Mouse (Mus musculus) midbrain, embryonic 11.5 days (tissue): ENCODE measurements at regions not wholly inside any gene's neighbourhood (a gene's known extent, or its start where the extent isn't known, plus 50 kb on each side); places are given as distances from the start of the nearest gene placed in this dataset.

ENCODE experiments used
- ATAC-seq: fragments of 200-750 bp; cut with Nextera tagmentation; 2 replicates; pipeline ENCODE4 v1.8.0; 2017; ENCODE audit warnings: moderate TSS enrichment, moderate library complexity; ENCODE audit not compliant: low FRiP score
- DNase-seq: peaks from one replicate; pipeline ENCODE4 v3.0.0; 2015; ENCODE audit warnings: low spot score; ENCODE audit errors: missing footprints
- H3K27ac ChIP-seq: fragments of 300-500 bp; sonication (generic); 2 replicates; pipeline ENCODE4 v1.5.1; 2014; ENCODE audit warnings: low read depth, low read length
- H3K27me3 ChIP-seq: fragments of 300-500 bp; sonication (generic); 2 replicates; pipeline ENCODE4 v1.6.1; 2014; ENCODE audit warnings: mild to moderate bottlenecking, low read length, moderate library complexity, mixed read lengths; ENCODE audit not compliant: control insufficient read depth, insufficient read depth
- H3K36me3 ChIP-seq: fragments of 300-500 bp; sonication (generic); 2 replicates; pipeline ENCODE4 v1.6.1; 2014; ENCODE audit warnings: mild to moderate bottlenecking, low read length, moderate library complexity, mixed read lengths; ENCODE audit not compliant: control insufficient read depth, insufficient read depth
- H3K4me1 ChIP-seq: fragments of 300-500 bp; sonication (generic); 2 replicates; pipeline ENCODE4 v1.6.1; 2014; ENCODE audit warnings: low read length; ENCODE audit not compliant: control insufficient read depth, insufficient read depth
- H3K4me2 ChIP-seq: fragments of 300-500 bp; sonication (generic); 2 replicates; pipeline ENCODE4 v1.6.1; 2014; ENCODE audit warnings: mild to moderate bottlenecking, moderate library complexity
- H3K4me3 ChIP-seq: fragments of 300-500 bp; sonication (generic); 2 replicates; pipeline ENCODE4 v1.5.1; 2014; ENCODE audit warnings: low read depth, low read length
- H3K9ac ChIP-seq: fragments of 300-500 bp; sonication (generic); 2 replicates; pipeline ENCODE4 v1.6.1; 2014; ENCODE audit warnings: low read length
- H3K9me3 ChIP-seq: fragments of 300-500 bp; sonication (generic); 2 replicates; pipeline ENCODE4 v1.6.1; 2016; ENCODE audit warnings: low read length; ENCODE audit not compliant: control insufficient read depth
- WGBS: fragments of 180-500 bp; shearing (Covaris S2); extraction: QIAGEN DNeasy Blood & Tissue Kit; methylation state at CpG from one replicate; pipeline ENCODE4 v1.1.7; 2014; 5-methylcytosine and 5-hydroxymethylcytosine counted together

DNA sequence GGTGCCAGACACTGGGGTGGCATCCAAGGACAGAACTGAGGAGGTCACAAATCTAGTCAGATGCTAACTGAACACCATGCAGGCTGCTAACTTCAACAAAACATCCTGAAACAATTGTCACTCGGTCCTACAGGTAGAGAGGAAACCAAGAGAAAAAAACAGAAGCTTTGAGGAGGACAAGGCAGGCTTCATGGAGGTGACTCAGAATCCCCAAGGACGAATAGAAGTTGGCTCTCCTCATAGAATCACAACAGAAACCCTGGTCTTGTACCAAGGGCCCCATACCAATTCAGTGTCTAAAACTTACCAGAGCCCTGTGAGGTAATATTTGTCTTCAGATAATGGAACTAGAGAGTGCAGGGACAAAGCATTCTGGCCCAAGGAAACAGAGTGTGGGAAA, 206.1 kb upstream of the Tle3 start:
- Histone ChIP-seq H3K9ac (no peak overlapping the region), H3K36me3 (no peaks in the 10 kb centered on the region), H3K27me3 (no peaks in the 10 kb centered on the region), H3K27ac (no peak overlapping the region), H3K9me3 (no peaks in the 10 kb centered on the region), H3K4me1 (peaks cover 26% of the 10 kb centered on the region), H3K4me3 (no peak overlapping the region), H3K4me2 (no peak overlapping the region)
- DNase-seq = peak; percentile 62
- ATAC-seq = no peak
- WGBS = 81% methylated on average over 2 of the region's 2 CpGs

DNA sequence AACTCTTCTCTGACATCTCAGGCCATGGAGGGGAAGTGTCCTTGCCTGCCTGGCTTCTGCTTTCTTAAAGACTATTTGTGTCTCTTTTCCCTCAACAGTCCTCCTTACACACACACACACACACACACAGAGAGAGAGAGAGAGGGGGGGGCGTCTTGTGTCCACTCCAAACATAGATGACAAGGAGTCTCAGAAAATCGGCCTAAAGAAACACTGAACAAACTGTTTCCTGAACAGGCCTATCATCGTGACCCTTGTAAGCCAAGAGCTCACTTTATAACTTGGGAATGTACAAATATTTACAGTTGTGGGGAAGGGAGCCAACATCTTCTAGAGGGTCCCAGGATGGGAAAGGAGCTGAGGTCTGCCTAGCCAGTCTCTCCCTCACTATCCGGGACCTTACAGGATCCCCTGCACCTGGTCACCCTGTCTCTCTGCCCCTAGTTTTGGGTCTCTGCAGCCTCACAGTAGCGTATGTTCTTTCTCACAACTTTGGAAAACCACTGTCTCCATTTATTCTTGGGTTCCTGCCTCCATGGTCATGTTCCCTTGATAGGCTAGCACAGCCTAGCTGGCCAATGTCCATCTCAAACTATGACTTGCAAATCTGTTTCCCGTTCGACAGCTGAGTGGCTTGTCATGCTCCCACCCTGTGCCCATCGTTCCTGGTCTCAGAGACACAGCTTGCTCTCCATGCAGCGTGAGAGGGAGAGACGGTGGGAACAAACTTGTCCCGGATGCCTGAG, 204.9 kb upstream of the Tle3 start:
- 82% methylated on average over 11 of the region's 11 CpGs for WGBS
- DNase-seq = no peak
- Histone ChIP-seq H3K9me3 (no peaks in the 10 kb centered on the region), H3K27ac (no peak overlapping the region), H3K27me3 (no peaks in the 10 kb centered on the region), H3K4me3 (no peak overlapping the region), H3K9ac (no peak overlapping the region), H3K4me2 (no peak overlapping the region), H3K36me3 (no peaks in the 10 kb centered on the region), H3K4me1 (peaks cover 26% of the 10 kb centered on the region)
- ATAC-seq = no peak

DNA sequence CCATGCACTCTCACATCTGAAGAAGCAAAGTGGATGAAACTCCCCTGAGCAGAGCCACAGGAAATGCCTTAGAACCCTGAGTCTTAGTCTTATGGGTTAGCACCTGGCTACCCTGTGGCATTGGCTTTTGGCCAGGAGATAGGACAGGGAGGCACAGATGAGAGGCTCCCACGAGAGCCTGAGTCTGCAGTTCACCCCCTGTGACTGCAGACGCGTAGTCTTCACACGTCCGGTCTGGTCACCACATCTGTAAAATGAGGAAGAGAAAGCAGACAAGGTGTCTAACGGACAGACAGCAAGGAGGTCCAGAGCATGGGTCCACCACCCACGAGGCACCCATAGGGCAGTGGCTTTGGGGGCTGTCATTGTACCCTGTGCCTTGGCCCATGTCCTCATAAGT, 203.2 kb upstream of the Tle3 start:
- Histone ChIP-seq H3K4me2 (no peak overlapping the region), H3K27me3 (no peaks in the 10 kb centered on the region), H3K27ac (no peak overlapping the region), H3K9me3 (no peaks in the 10 kb centered on the region), H3K4me1 (peaks cover 13% of the 10 kb centered on the region), H3K4me3 (no peak overlapping the region), H3K9ac (no peak overlapping the region), H3K36me3 (no peaks in the 10 kb centered on the region)
- DNase-seq (peak; percentile 21), ATAC-seq (no peak)
- WGBS = 90% methylated on average over 7 of the region's 7 CpGs

DNA sequence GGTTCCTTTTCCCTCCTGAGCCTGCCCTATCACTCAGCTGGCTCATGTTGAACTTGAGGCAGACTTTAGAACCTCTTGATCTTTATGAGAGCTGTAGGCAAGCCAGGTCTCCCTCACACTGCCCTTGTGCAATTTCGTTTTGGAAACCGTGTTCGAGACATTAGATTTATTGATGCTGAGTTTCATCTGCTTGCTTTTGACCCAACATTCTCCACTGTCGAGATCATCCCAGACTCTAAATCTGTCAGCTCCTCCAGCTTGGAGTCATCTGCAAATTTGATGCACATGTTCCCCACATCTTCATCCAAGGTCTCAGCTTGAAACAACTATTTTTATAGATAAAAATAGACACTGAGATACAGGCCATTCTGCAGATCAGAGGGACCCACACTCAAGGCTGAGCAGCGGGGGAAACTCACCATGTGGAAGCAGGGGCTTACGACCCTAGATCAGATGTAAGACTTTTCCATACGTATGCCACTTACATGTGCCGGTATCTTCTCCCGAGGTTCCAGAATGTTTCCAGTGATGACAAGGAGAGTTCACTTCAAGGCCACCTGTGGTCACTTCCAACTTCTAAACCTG, 202.6 kb upstream of the Tle3 start:
- Histone ChIP-seq H3K27me3 (no peaks in the 10 kb centered on the region), H3K9ac (no peak overlapping the region), H3K4me1 (peaks cover 7% of the 10 kb centered on the region), H3K9me3 (no peaks in the 10 kb centered on the region), H3K27ac (no peak overlapping the region), H3K4me2 (no peak overlapping the region), H3K4me3 (no peak overlapping the region), H3K36me3 (no peaks in the 10 kb centered on the region)
- WGBS = 82% methylated on average over 9 of the region's 9 CpGs
- ATAC-seq (no peak), DNase-seq (peak; percentile 41)

DNA sequence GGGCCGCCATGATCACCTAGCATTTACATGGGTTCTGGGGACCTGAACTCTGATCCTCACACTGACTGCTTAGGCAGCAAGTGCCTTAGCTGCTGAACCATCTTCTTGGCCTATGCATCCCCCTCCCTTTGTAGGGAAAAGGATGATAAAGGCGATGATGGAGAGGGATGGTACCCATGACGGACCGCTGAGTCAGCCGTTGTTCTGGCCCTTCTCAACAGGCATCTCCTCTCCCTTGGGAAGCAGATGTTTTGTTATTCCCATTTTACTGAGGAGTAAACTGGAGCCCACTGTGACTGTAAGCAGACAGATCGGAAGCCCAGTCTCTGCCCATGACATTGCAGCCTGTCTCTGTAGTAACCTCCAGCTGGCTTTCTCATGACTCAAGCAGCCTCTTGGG, 201.2 kb upstream of the Tle3 start:
- Histone ChIP-seq H3K9ac (no peak overlapping the region), H3K27me3 (no peaks in the 10 kb centered on the region), H3K4me2 (no peak overlapping the region), H3K4me3 (no peak overlapping the region), H3K36me3 (no peaks in the 10 kb centered on the region), H3K9me3 (no peaks in the 10 kb centered on the region), H3K27ac (no peak overlapping the region), H3K4me1 (no peaks in the 10 kb centered on the region)
- no peak for ATAC-seq
- 92% methylated on average over 6 of the region's 6 CpGs for WGBS
- peak; percentile 77 for DNase-seq

DNA sequence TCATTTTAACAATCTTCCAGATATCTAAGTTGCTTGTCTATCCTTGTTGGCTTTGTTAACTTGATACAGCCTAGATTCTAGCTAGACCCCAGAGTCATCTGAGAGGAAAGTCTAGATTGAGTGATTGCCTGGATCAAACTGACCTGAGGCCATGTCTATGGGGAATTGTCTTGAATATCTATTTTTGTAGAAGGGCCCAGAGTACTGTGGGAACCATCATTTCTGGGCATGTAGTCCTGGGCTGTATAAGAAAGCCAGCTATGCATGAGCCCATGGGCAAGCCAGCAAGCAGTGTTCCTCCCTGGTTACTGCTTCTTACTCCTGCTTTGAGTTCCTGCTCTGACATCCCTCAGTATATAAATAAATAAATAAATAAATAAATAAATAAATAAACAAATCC, 199.7 kb upstream of the Tle3 start:
- Histone ChIP-seq H3K9ac (no peak overlapping the region), H3K36me3 (no peaks in the 10 kb centered on the region), H3K27me3 (no peaks in the 10 kb centered on the region)

DNA sequence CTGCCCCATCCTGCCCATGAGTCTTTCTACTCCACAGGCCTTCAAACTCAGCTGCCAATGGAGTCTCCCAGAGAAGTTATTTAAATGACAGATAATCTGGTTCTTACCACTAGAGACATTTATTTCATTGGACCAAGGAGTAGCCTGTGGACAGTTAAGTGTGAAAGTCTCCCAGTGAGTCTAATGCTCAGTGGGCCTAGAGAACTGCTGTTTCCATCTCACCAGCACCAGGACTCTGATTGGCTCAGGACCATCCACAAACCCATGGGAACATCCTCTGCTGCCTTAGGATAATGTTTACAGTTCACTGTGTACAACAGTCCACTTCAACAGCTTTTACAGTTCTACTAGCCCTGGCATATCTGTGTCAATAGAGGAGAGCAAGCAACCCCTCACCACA, 198.6 kb upstream of the Tle3 start:
- Histone ChIP-seq H3K9ac (no peak overlapping the region), H3K27me3 (no peaks in the 10 kb centered on the region), H3K4me2 (no peak overlapping the region), H3K4me3 (no peak overlapping the region), H3K9me3 (no peaks in the 10 kb centered on the region), H3K4me1 (no peaks in the 10 kb centered on the region), H3K27ac (no peak overlapping the region), H3K36me3 (no peaks in the 10 kb centered on the region)
- DNase-seq (peak; percentile 77), ATAC-seq (no peak)

More for the DNA sequence above, 199.7 kb upstream of the Tle3 start:
- DNase-seq (peak; percentile 77), ATAC-seq (no peak)
- H3K27ac ChIP-seq = no peak overlapping the region
- no peak overlapping the region for H3K4me2 ChIP-seq
- no peaks in the 10 kb centered on the region for H3K9me3 ChIP-seq
- no peak overlapping the region for H3K4me3 ChIP-seq
- H3K4me1 ChIP-seq = no peaks in the 10 kb centered on the region

DNA sequence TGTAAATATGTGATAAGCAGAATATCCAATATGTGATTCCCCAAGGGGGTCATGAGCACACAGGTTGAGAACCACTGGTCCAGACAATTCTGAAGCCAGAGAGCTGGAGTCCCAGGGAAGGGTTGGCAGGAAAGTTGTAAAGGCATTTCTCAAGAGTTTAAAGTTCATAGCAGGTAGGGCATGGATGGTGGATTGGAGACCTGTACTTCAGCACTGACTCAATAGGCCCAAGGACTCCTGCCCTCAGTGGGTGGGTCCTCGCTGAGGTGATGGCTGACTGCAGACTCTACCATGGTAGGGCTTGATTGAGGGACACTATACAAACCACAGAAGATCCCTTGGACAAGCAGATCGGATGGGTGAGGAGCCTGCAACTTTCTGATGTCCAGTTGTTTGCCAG, 196.8 kb upstream of the Tle3 start:
- no peaks in the 10 kb centered on the region for H3K4me1 ChIP-seq
- 90% methylated on average over 2 of the region's 2 CpGs for WGBS
- no peaks in the 10 kb centered on the region for H3K27me3 ChIP-seq
- no peak overlapping the region for H3K4me3 ChIP-seq
- ATAC-seq (no peak), DNase-seq (no peak)
- H3K9ac ChIP-seq = no peak overlapping the region
- no peak overlapping the region for H3K4me2 ChIP-seq
- no peaks in the 10 kb centered on the region for H3K9me3 ChIP-seq
- H3K36me3 ChIP-seq = no peaks in the 10 kb centered on the region
- no peak overlapping the region for H3K27ac ChIP-seq

DNA sequence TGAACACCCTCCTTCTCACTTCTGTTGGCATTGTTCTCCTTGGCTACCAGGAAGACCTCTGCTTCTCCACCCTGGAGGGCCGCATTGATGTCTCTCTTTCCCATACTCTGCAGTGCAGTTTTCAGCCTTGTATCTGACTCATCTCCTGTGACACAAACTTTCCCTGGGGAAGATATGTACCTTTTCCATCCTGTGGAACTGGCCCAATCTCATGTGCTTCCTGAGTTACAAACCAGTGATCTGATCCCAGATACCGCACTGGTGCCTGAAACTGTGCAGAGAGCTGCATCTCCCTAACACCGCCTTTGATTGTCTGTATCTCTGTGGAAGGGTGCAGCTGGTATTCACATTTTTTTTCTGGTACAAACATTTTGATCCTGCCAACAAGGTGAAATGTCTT, 195.3 kb upstream of the Tle3 start:
- no peaks in the 10 kb centered on the region for H3K27me3 ChIP-seq
- H3K9me3 ChIP-seq = no peaks in the 10 kb centered on the region
- H3K9ac ChIP-seq = no peak overlapping the region
- H3K4me2 ChIP-seq = no peak overlapping the region
- ATAC-seq (no peak), DNase-seq (no peak)
- no peak overlapping the region for H3K4me3 ChIP-seq
- WGBS = 92% methylated on average over 3 of the region's 3 CpGs
- no peaks in the 10 kb centered on the region for H3K4me1 ChIP-seq
- H3K36me3 ChIP-seq = no peaks in the 10 kb centered on the region
- H3K27ac ChIP-seq = no peak overlapping the region
